Mouse (Mus musculus): Measurements from ENCODE around the gene Drd4.

DNA sequence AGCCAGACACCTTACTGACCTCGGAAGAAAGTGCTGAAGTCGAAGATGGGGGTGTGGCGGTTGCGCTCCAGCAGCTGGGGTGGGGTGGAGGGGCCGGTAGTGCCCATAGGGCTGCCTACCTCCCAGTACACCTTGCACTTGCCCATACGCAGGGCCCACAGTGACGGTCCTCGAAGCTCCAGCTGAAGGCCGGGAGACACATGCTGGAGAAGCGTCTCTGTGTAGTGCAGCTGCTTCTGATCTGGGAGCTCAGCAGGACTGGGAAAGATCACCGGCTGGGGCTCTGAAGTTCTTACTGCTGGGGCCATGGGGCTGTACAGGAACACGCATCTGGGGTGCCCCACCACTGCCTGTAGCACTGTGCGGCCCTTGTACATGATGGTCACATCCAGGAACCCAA, 28.2 kb upstream of the Drd4 start:
- TF ChIP-seq POLR2A (IDR thresholded peaks at IDR 0.05; ENCODE audit: low read depth, low read length) = no peak
- no peak for TF ChIP-seq CTCF (IDR thresholded peaks at IDR 0.05; ENCODE audit: borderline replicate concordance, insufficient read depth, low read length)
